Comparison of ENCODE assay signal across 21 mouse cellular contexts in the genomic region with DNA sequence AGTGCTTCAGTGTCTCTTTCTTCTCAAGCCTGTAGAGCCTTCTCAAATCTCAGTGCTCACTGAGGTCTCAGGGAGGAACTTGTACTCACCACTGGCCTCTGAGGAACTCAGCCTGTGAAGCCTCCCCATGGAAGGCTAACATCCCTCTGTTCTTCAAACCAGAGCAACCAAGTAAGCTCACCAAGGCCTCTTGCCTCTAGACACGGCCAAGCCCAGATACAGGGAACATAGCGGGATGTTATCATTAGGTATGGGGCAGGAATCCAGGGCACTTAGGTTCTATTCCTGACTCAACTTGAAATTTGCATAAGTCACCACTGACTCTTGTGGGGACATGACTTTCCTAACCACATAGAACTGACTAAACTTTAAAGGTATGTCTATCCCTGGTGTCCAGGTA.
DNase-seq lines count a peak whose midpoint lies in the region; ATAC-seq and TF ChIP-seq lines count a peak whose summit lies in the region.
"Had no signal": no experiment of that assay in that cellular context is flagged by ENCODE, and none has a peak within 500 bp of the region (broad histone marks: within the 10 kb centered on the region; RNA-seq: fewer than 3 reads in every experiment).

No protein-coding gene starts in this region.

- H3K9me3 ChIP-seq in heart, embryonic 13.5 days, result no peaks in the 10 kb centered on the region
- no peaks in the 10 kb centered on the region for H3K9me3 ChIP-seq in heart, postnatal 0 days (replicated peaks; ENCODE audit: control insufficient read depth, low read length)
- no peaks in the 10 kb centered on the region for H3K9me3 ChIP-seq in forebrain, embryonic 15.5 days
- H3K9me3 ChIP-seq in forebrain, embryonic 12.5 days, result no peaks in the 10 kb centered on the region
- H3K9me3 ChIP-seq: embryonic facial prominence, embryonic 12.5 days; forebrain, embryonic 13.5 days; hindbrain, embryonic 15.5 days had no signal

- no peak for ATAC-seq in heart, embryonic 13.5 days (ENCODE audit: extremely low read depth, insufficient number of reproducible peaks, low FRiP score, low TSS enrichment)
- peak; percentile 86 for ATAC-seq in heart, postnatal 0 days (ENCODE audit: insufficient read depth, low read depth)
- no peak for ATAC-seq in forebrain, embryonic 15.5 days (replicated peaks)
- no peak for ATAC-seq in forebrain, embryonic 12.5 days (ENCODE audit: low FRiP score)
- ATAC-seq: activated CD4-positive, CD25-positive, alpha-beta regulatory T cell, adult 4 months; forebrain, embryonic 13.5 days; intestine, postnatal 0 days; Patski had no signal

- no peak for TF ChIP-seq CTCF in heart, adult 2 months (IDR thresholded peaks at IDR 0.05)
- TF ChIP-seq CTCF in heart, postnatal 0 days (IDR thresholded peaks at IDR 0.05; ENCODE audit: low read depth), result no peak

- 0 out of 2 replicates have a peak, but pooled peaks have one; percentile 30 for TF ChIP-seq EP300 in heart, adult 2 months (IDR thresholded peaks at IDR 0.05; ENCODE audit: insufficient read depth, low read depth, low read length)
- TF ChIP-seq EP300 in heart, postnatal 0 days (IDR thresholded peaks at IDR 0.05; ENCODE audit: low read depth), result no peak

- no peaks in the 10 kb centered on the region; the same call in 1 of the 2 replicates for H3K79me2 ChIP-seq in heart, adult 2 months (replicated peaks; ENCODE audit: control insufficient read depth, insufficient read depth, low read length)

- TF ChIP-seq POLR2A in heart, adult 2 months (IDR thresholded peaks at IDR 0.05; ENCODE audit: insufficient read depth, low read depth, low read length), result 0 out of 2 replicates have a peak, but pooled peaks have one; percentile 41

- no peak overlapping the region for H3K4me2 ChIP-seq in heart, embryonic 13.5 days
- no peak overlapping the region for H3K4me2 ChIP-seq in heart, postnatal 0 days (ENCODE audit: low read depth, low read length)
- no peak overlapping the region for H3K4me2 ChIP-seq in forebrain, embryonic 15.5 days (replicated peaks)
- H3K4me2 ChIP-seq in forebrain, embryonic 12.5 days, result no peak overlapping the region
- H3K4me2 ChIP-seq: embryonic facial prominence, embryonic 12.5 days; forebrain, embryonic 13.5 days; hindbrain, embryonic 15.5 days had no signal

- H3K4me3 ChIP-seq in heart, adult 2 months, result peak overlapping the region; percentile 24
- no peak overlapping the region for H3K4me3 ChIP-seq in heart, embryonic 13.5 days
- no peak overlapping the region for H3K4me3 ChIP-seq in heart, postnatal 0 days (ENCODE audit: low read depth, low read length)
- no peak overlapping the region for H3K4me3 ChIP-seq in forebrain, embryonic 15.5 days
- H3K4me3 ChIP-seq in forebrain, embryonic 12.5 days (replicated peaks), result no peak overlapping the region
- H3K4me3 ChIP-seq: embryonic facial prominence, embryonic 12.5 days; forebrain, embryonic 13.5 days; gastrocnemius, adult 2 months; hindbrain, embryonic 15.5 days had no signal

- H3K9ac ChIP-seq in heart, adult 2 months (ENCODE audit: low read depth, low read length), result no peak overlapping the region; the same call in 1 of the 2 replicates
- no peak overlapping the region for H3K9ac ChIP-seq in heart, embryonic 13.5 days
- no peak overlapping the region for H3K9ac ChIP-seq in heart, postnatal 0 days (replicated peaks; ENCODE audit: low read depth, low read length)
- H3K9ac ChIP-seq in forebrain, embryonic 15.5 days (replicated peaks), result no peak overlapping the region
- no peak overlapping the region for H3K9ac ChIP-seq in forebrain, embryonic 12.5 days
- H3K9ac ChIP-seq: embryonic facial prominence, embryonic 12.5 days; forebrain, embryonic 13.5 days; hindbrain, embryonic 15.5 days had no signal

- no peaks in the 10 kb centered on the region for H3K27me3 ChIP-seq in heart, adult 2 months (ENCODE audit: control insufficient read depth, insufficient read depth, low read length)
- H3K27me3 ChIP-seq in heart, embryonic 13.5 days (replicated peaks), result no peaks in the 10 kb centered on the region
- no peaks in the 10 kb centered on the region for H3K27me3 ChIP-seq in heart, postnatal 0 days (ENCODE audit: control insufficient read depth, insufficient read depth, low read length)
- no peaks in the 10 kb centered on the region for H3K27me3 ChIP-seq in forebrain, embryonic 15.5 days
- H3K27me3 ChIP-seq in forebrain, embryonic 12.5 days, result no peaks in the 10 kb centered on the region
- H3K27me3 ChIP-seq: CH12.LX; embryonic facial prominence, embryonic 12.5 days; forebrain, embryonic 13.5 days; hindbrain, embryonic 15.5 days; Patski had no signal

- intact Hi-C loops in heart, adult 2 months (cut with DNase I), result loop anchor here (5.0 kb wide), 2 partner anchors 61 to 116 kb away; no protein-coding TSS in a partner anchor
- intact Hi-C loops in heart, postnatal 36 days (cut with DNase I), result loop anchor here (5.0 kb wide), 1 partner anchor 61 kb away; no protein-coding TSS in a partner anchor

- H3K36me3 ChIP-seq in heart, adult 2 months (ENCODE audit: control insufficient read depth, insufficient read depth, low read length), result peaks cover 4% of the 10 kb centered on the region; the same call in 1 of the 2 replicates
- no peaks in the 10 kb centered on the region for H3K36me3 ChIP-seq in heart, embryonic 13.5 days
- H3K36me3 ChIP-seq in heart, postnatal 0 days (replicated peaks; ENCODE audit: control insufficient read depth, insufficient read depth, low read length), result no peaks in the 10 kb centered on the region
- no peaks in the 10 kb centered on the region for H3K36me3 ChIP-seq in forebrain, embryonic 15.5 days
- H3K36me3 ChIP-seq in forebrain, embryonic 12.5 days (replicated peaks), result no peaks in the 10 kb centered on the region
- H3K36me3 ChIP-seq: embryonic facial prominence, embryonic 12.5 days; hindbrain, embryonic 15.5 days had no signal

- peak overlapping the region; percentile 81 for H3K27ac ChIP-seq in heart, adult 2 months
- peak overlapping the region; percentile 6; the same call in 1 of the 2 replicates for H3K27ac ChIP-seq in heart, embryonic 13.5 days (replicated peaks)
- H3K27ac ChIP-seq in heart, postnatal 0 days (ENCODE audit: low read depth), result peak overlapping the region; percentile 80
- H3K27ac ChIP-seq in forebrain, embryonic 15.5 days (replicated peaks), result no peak overlapping the region
- no peak overlapping the region for H3K27ac ChIP-seq in forebrain, embryonic 12.5 days
- H3K27ac ChIP-seq: embryonic facial prominence, embryonic 12.5 days; forebrain, embryonic 13.5 days; gastrocnemius, adult 2 months; hindbrain, embryonic 15.5 days had no signal

- DNase-seq in heart, adult 2 months, result peak in 1 of 2 experiments; percentile 37
- DNase-seq in heart, postnatal 36 days, result no peak
- DNase-seq in heart, postnatal 0 days (ENCODE audit: low spot score), result peak; percentile 46
- no peak for DNase-seq in thymus, postnatal 4 days
- DNase-seq: adrenal gland, postnatal 14 days; cerebellum, adult 11-12 months; cerebellum, adult 9-10 months; cerebellum, postnatal 25 days; gastrocnemius, adult 2 months; gastrocnemius, postnatal 25 days; kidney, adult 8-10 months had no signal

- H3K4me1 ChIP-seq in heart, adult 2 months (ENCODE audit: control insufficient read depth, insufficient read depth, low read length), result peaks cover 1% of the 10 kb centered on the region
- peaks cover 18% of the 10 kb centered on the region for H3K4me1 ChIP-seq in heart, embryonic 13.5 days
- peaks cover 17% of the 10 kb centered on the region for H3K4me1 ChIP-seq in heart, postnatal 0 days (ENCODE audit: control insufficient read depth, insufficient read depth)
- H3K4me1 ChIP-seq in forebrain, embryonic 15.5 days, result no peaks in the 10 kb centered on the region
- H3K4me1 ChIP-seq in forebrain, embryonic 12.5 days, result no peaks in the 10 kb centered on the region
- H3K4me1 ChIP-seq: forebrain, embryonic 13.5 days; hindbrain, embryonic 15.5 days had no signal

- 52% methylated on average over 2 of the region's 2 CpGs for WGBS in heart, adult 2 months
- 42% methylated on average over 2 of the region's 2 CpGs for WGBS in heart, embryonic 13.5 days
- 42% methylated on average over 2 of the region's 2 CpGs for WGBS in heart, postnatal 0 days
- 84% methylated on average over 2 of the region's 2 CpGs for WGBS in forebrain, embryonic 15.5 days
- 87% methylated on average over 2 of the region's 2 CpGs for WGBS in forebrain, embryonic 12.5 days

Comparison
In these comparisons a context has a peak if more than half of its experiments do, and no peak if none do; other contexts are left out.
1. H3K27ac ChIP-seq: peak in heart, adult 2 months (single experiment), heart, embryonic 13.5 days (single experiment) and heart, postnatal 0 days (single experiment); none in forebrain, embryonic 15.5 days (single experiment) and forebrain, embryonic 12.5 days (single experiment).